Mouse (Mus musculus) heart, postnatal 4 days (tissue): ENCODE results near the gene Grik3. TPM values are rescaled to one million over a fixed set of nuclear protein-coding genes. Genes with fewer than 3 reads are reported as not detected.

Source experiments
- DNase-seq: peaks from one replicate; pipeline ENCODE4 v3.0.0; 2021
- total RNA-seq, 2 experiments: library from RNA; stranded (reverse); gene quantifications; 2 replicates each; pipeline ENCODE4 v1.2.3; 2021

Gene Grik3
- total RNA-seq, 2 experiments from 2014 or later = 0.31 to 0.36 TPM

DNA sequence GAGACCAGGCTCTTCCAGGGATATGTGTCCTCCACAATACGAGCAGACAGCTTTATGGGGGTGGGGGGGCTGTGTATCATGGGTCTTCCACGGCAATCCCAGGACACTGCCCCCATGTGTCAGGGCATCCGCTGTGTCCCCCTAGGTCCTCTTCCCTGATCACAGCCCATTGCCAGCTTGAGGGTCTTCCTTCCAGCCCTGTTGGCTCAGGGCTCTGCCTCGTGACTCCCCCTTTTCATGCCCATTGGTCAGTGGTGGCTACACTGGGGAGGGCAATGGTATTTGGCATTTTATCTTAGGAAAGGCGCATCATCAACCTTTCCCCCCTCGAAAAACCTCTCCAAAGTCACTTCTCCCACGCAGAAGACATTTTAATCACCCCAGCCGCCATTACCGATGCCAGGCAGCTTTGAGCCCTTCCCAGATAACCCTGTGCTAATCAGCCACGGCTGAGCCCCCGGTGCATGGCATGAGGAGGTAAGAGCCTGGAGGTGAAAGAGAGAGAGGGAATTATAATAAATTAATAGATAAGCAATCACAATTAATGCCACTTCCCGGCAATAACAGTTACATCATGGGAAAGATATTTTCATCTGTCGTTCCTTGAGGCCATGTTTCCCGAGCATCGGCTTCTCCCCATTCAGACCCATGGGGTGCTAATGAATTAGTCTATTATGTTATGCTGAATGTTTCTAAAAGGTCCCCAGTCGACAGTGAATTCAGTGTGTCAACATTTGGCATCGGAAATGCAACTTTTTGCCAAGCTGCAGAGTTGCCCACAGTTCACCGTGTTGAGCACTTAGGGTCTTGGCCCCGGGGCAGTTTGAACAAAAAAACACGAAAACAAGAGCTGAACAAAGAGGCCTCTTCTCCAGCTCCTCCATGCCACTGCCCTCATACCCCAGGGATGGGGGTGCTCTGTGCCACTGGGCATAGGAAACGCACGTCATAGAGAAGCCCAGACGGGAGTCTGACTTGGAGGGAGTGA, 154.4 kb downstream of the Grik3 start:
- DNase-seq = no peak

DNA sequence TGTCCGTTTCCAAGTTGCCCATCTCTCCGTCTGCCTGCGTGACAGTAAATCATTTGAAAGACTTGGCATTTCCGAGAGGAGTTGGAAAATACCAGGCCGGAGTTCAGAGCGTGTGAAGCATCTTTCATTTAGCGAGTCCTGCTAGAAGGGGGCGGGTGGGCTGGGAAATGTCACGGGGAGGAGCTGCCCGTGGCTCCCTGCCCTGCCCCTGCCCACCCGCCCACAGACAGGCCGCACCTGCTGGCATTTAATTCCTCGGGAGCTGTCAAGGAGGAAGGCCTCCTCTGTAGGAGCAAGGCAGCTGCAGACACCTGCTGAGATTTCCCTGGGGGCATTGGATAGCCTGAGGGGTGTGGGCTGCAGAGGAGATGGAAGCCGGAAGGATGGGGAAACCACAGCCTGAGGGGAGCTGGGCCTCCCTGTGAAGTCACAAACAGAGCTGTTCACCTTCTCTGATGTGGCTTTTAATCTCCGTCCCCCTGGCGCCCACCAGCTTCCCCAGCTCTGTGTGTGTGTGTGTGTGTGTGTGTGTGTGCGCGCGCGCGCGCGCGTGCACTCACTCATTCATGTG, 161.3 kb downstream of the Grik3 start:
- peak; percentile 34 for DNase-seq

DNA sequence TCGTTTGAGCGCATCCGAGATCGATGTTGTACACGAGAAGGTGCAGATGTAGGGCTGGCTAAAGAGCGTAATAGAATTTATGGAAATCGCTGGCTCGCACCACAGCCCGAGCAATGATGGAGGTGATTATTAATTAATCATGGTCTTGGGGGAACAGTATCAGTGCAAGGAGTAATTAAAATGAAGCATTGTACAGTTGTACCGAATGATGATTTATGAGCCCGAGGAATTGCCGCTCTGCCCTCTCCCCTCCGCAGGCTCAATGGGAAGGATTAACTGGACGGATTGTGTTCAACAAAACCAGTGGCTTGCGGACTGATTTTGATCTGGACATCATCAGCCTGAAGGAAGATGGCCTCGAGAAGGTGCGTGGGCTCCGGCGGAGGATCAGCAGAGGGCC, 165.5 kb downstream of the Grik3 start:
- no peak for DNase-seq

DNA sequence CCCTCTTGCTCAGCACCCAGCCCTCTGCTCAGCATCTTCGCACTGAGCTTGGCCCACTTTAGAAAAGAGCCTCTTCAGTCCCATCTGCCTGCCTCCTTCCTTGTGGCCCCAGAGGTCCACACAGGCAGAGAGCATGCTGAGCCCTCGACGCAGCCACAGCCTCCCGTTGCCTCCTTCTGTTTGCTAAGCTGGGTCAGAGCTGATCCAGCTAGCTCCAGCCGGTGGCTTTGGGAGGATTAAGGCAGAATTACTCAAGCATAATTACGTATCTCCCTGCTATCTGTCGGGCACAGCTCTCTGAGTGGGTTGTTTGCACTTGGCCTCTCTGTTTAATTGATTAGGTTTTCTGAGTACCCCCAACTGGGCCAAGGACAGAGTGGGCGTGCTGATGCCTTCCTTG, 167.9 kb downstream of the Grik3 start:
- no peak for DNase-seq

DNA sequence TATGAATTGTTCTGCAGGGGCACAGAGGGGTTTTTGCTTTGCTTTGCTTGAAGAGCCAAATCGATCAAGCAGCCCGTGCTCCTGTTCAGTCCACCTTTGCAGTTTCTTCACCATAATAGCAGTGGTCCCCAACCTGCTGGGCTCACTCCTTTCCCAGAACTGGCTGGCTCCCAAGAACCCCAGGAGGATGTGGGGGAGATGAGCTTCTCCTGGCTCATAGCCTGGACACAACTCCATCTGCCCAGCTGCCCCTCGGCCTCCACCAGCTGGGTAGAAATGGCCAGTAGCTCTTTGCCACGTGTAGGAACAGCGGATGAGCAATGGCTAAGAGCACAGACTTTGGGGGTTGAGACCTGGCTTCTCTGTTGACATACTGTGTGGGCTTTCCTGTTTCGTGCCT, 171.5 kb downstream of the Grik3 start:
- no peak for DNase-seq

DNA sequence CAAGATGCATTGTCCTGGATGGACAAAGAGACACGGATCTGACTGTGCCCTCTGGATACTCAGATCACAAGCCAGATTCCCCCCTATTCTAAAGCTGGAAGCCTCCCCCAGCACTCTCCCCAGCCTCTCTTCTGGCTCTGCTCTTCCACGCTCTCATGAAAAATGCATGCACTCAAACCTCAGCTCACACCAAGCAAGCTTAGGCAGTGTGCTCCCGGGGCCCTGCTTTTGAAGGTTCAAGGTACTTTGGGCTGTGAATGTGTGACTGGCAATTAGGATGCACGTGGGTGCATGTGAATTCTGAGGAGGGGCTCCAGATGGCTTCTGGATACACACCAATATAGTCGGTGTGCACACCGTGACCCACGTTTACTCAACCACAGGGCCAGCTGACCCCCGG, 172.8 kb downstream of the Grik3 start:
- no peak for DNase-seq

DNA sequence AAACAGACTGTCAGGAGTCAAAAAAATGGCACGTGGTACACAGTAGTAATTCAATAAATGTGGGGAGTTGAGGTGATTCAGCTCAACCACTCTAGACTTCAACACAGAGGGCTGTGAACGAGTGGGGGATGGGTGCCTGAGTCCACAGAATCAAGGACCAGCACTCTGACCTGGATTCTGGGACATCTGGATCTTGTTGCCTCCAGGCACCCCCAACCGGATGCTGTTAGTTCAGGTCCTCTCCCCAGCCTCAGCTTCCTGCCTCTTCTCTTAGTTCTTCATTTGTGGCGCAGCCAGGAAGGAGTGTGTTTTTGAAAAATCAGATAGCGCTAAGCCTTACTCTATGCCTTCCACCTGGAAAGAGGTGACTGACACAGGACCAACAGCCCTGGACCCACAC, 175.5 kb downstream of the Grik3 start:
- no peak for DNase-seq

DNA sequence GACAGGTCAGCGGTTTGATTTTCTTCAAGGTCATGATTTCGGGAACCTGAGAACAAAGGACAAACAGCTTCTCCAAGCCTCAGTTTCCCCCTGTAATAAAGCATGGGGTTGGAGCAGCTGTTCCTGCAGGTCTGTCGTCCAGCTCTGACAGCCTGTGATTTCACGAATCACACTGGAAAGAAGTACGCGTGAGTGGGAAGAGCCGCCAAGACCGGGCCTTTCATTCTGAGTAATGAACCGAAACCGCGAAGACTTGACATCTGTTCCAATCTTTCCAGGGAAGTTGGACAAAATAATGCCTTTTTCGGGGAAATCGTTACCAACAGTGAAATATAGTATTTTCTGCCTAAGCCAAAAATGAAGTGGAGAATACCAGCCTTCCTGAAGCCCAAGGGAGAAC, 191.5 kb downstream of the Grik3 start:
- no peak for DNase-seq

DNA sequence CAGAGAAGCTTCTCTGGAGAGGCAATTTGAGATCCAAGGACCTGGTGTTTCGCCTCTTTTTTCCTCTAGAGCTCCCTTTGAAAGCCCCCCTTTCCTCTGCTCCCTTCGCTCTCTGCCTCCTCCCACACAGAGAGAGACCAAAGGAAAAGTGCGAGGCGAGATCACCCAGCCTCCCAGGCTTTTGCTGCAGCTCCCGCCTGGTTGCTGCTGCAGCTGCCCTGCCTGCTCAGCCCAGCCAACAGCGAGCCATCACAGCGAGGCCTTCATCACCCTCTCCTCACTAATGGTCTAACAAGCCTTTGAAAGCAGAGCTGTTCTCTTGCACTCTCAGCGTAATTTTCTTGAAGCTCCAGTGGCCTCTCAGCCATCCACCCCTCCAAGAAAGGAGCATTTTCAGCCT, 196.6 kb downstream of the Grik3 start:
- DNase-seq = no peak

DNA sequence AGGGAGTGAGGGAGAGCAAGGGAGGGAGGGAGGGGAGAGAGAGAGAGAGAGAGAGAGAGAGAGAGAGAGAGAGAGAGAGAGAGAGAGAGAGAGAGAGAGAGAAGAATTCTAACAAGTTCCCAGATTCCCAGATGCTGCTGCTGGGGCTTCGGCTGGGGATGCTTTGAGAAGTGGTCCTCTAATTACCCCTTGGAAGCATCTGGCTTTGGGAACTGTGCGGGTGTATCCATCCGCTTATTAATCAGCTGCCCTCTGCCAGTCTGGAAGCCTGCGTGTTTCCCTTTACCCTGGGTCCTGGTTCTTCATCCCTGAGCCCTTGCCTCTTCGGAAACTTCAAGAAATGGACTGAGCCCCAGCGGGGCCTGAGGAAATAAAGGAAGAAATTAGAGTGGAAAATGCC, 204.9 kb downstream of the Grik3 start:
- no peak for DNase-seq

DNA sequence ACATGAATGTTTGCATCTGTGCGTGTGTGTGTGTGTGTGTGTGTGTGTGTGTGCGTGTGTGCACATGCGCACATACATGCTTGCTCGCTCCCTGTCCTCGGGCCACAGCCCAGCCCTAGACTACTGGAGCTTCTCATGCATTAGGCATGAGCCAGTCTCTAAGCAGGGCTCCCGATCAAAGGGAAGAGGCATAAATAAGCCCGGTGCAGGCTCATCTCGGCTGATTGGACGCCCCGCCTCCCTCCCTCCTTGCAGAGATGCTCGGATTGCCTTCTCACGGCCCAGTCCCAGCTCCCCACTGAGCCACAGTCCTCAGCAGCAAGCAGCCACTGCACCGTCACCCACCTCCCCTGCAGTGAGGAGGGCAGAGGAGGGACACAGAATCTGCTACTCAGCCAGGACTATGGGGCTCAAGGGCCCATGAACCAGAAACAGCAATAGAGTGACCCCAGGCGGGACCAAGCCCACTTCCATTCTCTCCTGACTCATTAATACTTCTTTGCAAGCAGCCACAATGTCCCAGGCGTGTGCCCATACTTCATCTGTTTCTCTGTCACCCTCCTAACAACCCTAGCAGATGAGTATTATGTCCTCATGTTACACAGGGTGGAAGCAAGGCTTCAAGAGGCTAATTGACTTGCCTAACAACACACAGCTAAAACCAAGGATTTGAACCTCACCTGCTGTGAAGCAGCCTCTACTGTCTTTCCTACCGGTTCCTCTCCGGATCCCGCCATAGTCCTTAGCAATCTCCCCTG, 205.9 kb downstream of the Grik3 start:
- DNase-seq = no peak

DNA sequence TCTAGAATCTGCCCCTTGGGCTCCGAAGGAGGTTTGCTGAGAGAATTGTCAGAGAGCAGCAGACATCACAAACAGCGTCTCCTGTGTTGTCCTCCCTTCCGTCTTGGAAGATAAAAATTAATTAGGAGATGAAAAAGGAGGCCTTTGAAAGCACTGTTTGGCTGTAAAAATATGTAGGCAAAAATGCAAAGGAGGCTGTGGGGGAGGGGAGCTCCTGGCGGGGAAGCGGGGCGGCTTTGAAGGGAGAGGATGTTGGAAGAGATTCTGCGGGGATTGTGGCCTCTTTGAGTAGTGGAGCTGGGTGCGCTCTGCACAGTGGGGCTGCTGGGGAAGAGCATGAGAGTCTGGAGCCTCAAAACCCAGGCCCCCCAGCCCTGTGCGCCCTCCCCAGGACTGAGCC, 207.1 kb downstream of the Grik3 start:
- no peak for DNase-seq

DNA sequence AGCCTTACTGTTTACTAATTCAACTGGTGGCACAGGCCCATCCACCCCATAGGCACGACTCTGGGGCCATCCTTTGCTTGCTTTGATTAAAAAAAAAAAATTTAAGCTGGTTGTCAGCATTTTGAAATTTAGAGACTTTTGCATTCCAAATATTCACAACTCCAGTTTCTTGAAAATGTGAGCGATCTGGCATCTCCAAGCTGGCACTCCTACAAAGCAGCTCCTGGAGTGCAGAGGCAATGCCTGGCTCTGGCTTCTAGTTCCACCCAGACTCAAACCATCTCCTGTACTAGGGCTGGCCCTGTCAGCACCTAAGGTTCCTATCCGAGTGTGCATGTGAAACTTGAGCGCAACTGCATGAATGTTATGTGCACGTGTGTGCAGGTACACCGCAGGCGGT, 208.6 kb downstream of the Grik3 start:
- no peak for DNase-seq

DNA sequence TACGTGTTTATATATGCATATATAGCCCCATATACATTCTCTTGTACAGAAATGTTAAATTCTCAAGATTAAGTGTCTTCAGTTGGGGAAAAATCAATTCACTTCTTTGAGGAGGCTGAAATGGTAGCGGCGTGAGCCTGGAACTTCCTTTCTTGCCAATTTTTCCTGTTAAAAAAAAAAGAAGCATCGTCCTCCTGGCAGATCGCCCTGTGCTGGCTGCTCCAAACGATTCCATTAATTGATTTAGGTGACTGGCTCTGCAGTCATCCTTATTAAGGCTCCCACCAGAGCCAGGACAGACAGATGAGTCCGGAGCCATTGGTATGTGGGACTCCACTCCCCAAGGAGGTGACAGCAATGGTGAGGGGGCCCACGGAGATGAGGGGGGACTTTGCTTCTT, 209.8 kb downstream of the Grik3 start:
- no peak for DNase-seq

DNA sequence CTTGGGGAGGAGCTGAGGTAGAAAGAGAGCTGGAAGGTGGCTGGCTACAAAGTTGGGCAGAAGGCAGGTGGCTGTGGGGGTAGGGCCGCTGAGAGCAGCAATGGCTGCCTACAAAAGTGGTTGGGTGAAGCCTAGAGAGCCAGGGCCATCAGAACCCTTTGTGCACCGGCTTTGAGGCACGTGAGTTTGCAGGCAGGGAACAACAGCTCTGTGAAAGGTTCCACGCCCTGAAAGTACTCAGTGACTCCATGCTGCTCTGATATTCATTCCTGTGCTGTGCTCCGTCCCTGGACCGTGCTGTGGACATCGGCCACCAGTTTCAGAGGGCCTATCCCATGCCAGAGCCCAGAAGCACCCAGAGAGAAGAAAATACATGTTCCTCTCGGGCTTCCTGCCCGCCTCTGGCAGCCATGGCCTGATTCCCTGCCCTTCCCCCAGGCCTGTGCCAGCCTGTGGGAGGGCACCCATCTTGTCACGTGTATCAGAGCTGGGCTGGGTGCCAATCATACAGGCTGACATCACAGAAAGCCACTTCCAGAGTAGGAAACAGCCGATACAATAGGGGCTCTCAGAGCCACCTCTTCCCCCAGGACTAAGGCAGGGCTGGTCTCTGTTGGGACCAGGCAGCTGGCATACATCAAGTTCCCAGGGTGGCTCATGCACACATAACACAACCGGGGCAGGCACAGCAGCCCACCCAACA, 212.3 kb downstream of the Grik3 start:
- peak; percentile 90 for DNase-seq

DNA sequence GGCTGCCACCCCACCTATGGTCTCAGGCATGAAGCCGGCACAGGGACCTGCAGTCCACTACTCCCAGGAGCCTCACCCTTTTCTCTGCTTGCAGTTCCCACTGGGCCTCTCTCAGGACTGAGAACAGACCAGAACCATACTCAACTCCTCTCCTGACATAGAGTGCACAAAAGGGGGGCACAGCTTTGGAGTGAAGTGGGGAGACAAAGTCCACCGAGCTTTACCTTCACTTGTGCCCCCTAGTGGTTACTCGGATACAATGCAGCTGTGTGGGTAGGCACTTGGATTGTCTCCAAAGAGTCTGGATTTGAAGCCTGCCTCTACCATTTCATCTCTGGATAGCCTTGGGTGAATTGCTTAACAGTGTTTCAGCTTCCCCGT, 212.8 kb downstream of the Grik3 start:
- peak; percentile 43 for DNase-seq

DNA sequence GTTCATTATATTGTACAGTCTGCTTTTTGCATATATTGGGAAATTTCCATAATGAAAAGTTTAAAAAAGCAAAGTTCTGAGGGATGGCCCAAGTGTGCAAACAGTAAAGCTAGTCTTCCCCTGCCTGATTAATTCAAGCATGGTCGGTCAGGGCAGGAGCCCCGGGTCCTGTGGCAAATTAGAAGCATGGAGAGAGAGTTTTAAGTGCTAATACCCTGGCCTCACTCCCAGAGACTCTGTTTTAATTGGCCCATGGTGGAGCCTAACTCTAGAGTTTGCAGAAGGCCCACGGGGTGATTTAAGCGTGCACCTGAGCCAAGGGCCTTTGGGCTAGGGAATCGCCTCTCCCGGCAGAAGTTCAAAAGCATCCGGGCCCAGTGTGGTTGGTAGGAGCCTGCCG, 215.2 kb downstream of the Grik3 start:
- no peak for DNase-seq

DNA sequence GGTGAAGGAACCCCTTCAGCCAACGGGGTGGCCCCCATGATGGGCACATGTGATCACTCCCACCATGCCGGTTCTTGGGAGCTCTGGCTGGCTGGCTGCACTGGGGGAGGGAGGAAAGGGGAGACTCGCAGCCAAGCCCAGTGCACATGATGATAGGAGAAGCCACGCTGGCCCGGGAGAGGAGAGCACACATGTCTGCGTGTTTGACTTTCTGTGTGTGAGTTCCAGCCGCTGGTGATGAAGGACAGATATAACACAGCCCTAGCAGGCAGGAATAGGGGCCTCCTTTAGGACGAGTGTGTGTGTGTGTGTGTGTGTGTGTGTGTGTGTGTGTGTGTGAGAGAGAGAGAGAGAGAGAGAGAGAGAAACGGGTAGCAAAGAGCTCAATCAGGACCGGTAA, 219.2 kb downstream of the Grik3 start:
- peak; percentile 13 for DNase-seq

DNA sequence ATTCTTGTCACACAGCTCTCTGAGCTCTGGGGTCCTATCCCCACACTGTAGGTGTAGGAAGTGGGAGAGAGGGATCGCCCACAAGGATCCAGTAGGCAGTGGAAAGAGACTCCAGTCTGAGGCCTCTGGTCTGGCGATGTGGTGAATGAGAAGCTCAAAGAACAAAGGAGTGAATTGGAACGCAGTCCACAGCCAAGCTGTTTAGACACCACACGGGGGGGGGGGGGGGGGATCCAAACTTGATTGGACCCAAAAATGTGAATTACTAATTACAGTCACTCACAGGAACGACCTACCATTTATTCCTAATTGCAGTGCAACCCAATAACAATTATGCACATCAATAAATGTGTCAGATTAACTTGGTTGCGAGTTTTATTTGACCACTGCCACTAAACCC, 227.4 kb downstream of the Grik3 start:
- no peak for DNase-seq

DNA sequence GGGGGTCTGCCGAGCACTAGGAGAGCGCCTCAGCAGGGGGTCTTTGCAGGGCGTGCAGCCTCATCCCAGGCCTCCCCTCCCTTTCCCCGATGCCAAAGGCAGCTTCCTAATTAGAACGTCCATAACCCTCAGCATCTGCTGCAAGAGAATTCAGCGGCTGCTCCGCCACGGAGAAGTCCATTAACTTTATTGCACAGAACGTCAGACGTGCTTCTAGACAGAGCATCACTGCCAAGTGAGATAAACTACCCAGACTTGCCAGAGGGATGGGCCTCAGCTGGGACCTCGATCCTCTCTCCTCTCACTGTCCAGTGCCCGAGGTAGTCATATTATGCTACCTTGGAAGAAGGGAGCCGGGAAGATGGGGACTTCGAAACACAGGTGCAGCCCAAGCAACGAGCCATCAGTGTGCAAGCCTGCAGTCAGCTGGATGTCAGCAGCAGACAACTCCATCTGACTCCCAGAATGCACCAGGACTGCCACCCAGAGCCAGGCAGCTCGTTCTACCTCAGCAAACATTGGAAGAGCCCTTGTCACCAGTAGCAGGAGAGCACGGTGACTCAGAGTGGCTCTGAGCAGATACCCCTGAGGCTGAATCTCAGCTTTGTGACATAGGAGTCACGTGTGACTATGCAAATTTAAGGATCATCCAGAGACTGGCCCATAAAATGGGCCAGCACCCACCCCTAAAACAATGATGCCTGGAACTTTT, 228.1 kb downstream of the Grik3 start:
- no peak for DNase-seq

DNA sequence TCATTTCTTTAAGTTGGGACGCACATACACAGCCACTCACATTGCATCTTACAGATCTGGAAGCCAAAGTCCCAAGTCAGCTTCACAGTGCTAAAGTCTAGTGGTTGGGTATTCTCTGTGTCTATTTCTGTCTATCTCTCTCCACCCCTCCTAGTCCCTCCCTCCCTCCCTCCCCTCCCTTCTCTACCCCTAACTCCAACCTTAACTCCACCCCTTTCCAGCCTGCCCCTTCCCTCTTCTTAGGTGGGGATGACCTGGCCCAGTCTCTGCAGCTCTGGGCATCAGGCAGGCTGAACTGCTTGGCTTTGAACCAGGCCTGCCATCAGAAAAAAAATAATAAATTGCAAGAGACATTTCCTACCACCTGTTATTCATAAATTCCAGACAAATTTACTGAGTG, 235.7 kb downstream of the Grik3 start:
- no peak for DNase-seq

DNA sequence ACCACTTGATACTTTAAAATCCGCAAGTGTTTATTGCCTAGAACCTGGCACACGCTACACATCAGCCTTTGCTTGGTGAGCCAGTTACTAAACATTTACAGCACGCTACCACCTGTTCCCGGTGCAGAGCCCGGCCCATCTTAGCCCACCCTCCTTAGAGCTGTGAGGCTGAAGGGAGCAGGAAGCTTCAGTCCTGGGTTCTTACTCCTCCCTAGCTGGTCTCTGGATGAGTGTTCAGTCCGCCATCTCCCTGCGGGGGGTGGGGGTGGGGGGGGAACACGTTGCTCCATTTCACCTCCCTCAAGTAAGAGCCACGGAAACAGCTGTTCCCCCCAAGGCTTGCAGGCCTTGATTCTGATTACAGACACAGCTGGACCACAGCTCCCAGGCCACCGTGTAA, 236.5 kb downstream of the Grik3 start:
- DNase-seq = no peak
